Mouse (Mus musculus) lung, adult 10 weeks (tissue): ENCODE measurements around the gene Txnl4b. TPM values are rescaled to one million over a fixed set of nuclear protein-coding genes. Genes with fewer than 3 reads are reported as not detected.

Experiments
- polyA plus RNA-seq: library from polyadenylated mRNA; stranded (reverse); fragments of 350-450 nt; fragmentation: Illumina TruSeq; extraction: RNeasy Lipid Tissue Mini Kit (QIAGEN cat#74804); gene quantifications from one replicate; pipeline ENCODE4 v1.2.3, GENCODE M21; 2014; ENCODE audit warnings: low read depth, low replicate concordance; ENCODE audit not compliant: insufficient read depth

The Txnl4b gene
- polyA plus RNA-seq, result 9.9 TPM

DNA sequence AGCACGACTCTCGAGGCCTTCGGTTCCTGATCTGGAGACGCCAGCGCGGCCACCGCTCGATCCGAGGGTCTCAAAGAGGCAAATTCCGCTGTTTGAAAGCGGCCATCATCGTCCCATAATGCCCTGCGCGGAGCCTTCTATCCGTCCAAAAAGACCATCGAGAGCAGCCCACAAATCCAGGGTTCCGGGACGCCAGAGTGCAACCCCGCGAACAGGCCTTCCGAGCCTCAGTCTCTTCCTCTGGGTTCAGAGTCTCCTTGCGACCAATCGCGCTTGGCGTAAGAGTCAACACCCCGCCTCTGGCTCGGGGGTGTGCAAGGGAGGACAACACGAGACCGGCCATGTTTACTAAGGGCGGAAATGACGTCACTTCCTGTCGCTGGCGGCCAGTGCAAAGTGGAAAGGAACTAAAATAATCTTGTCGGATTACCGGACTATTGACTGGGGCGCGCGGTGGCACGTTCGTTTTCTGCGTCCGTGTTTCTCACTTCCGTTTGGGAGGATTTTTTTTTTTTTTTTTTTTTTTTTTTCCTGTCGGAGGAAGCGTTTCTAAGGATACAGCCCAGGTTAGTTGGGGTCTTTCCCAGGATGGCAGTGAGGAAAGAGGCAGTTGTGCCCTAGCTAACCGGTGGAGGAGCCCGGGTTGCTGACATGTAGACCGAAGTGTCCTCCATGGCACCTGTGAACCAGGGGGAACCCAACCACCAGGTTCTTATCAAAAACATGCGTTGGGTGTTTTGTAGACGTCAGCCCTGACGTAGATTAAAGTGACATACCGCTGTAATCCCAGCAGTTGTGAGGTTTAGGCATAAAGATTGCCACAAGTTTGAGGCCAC is at the start of gene Txnl4b, which contains the start of gene Dhx38:
Gene Txnl4b (plus strand): TSS at position 395 of the 836 bp plus-strand sequence.
Gene Dhx38 (minus strand): TSS at position 364 of the 836 bp plus-strand sequence.

DNA sequence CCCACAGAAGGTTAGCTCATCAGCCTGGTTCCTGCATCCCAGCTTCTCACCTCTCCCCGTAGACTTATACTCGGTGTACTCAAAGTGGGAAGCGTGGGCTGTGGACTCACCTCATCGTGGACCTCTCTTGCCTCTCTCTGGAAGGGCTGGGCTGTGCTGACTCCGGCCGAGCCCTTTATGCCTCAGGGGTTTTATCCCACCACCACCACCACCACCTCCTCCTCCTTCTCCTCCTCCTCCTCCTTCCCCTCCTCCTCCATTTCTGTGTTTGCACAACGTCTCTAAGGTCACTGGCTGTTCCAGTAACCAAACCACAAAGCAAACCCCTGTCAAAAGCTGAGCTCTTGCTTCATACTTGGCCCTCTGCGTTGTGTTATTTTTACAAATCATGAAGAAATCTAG is 13.2 kb downstream of the Txnl4b start, which contains the start of gene Hp:
Gene Hp (minus strand): TSS at position 273 of the 402 bp plus-strand sequence.

DNA sequence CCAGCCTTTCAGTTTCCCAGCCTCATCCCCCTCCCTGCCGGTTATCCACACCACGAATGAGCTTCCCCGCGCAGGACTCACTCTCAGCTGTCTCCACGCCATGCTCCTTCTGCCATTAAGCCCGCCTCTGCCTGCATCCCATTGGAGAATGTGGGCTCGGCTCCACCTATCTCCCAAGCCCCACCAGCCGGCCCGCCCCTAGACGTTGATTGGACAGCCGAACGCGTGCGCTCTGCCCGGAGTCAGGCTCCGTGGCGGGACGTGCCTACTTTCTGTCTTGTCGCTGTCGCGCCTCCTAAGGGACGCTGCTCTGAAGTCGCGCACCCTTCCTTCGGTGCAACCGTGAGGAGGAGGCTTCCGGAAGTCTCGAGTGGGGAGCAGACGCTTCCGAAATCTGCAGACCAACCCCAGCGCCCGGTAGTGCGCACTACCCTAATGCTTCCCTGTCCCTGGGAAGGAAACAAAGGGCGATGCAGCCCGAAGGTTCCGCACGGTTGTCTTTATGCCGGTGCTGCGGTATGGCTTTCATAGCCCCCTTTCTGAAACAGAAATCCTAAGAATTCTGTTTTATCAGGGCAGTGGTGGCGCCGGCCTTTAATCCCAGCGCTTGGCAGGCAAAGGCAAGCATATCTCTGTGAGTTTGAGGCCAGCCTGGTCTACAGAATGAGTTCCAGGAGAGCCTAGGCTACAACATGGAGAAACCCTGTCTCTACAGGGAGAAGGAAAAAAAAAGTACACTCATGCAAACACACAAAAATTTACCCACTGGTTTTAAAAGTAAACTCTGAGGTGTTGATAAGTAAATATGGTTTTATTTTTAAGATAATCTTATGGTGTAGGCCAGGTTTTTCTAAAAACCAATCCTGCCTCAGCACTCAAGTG is 42.8 kb downstream of the Txnl4b start, which contains the start of gene Dhodh:
Gene Dhodh (minus strand): TSS at position 403 of the 882 bp plus-strand sequence.

DNA sequence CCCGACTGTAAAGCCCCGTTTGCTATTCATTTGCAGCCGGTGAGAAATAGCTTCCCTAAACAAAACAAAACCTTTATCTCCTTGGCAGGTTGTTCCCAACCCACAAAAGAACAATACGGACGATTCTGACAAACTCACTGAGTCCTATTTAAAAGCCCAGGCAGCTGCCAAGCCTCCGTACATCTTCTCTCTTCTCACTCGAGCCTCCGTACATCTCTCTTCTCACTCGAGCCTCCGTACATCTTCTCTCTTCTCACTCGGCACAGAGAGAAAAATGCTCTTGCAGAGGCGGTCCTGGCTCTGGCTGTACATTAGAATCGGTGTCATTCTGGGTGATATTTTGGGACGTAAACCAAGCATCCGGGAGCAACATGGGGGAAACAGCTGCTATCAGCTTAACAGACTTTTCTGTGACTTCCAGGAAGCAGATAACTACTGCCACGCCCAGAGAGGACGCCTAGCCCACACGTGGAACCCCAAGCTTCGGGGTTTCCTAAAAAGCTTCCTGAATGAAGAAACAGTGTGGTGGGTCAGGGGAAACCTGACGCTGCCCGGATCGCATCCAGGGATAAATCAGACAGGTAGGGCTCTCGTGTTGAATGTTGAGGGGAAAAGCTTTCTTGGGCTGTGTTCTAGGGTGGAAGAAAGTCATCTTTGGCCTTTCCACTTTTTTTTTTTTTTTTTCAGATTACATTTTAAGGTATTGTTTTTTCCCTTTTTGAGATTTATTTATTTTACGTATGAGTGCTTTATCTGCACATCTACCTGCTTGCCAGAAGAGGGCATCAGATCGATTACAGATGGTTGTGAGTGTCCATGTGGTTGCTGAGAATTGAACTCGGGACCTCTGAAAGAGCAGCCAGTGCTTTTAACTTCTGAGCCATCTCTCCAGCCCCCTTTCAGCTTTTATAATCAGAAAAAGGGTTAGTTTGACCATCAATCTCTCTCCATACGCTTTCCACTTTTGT is 48.8 kb downstream of the Txnl4b start, which contains the start of gene Pkd1l3:
Gene Pkd1l3 (plus strand): TSS at position 275 of the 968 bp plus-strand sequence.

Other genes starting within 250 kb of the Txnl4b start
- not detected for gene Pmfbp1, start 71.9 kb upstream of the Txnl4b start, polyA plus RNA-seq
- gene Dhx38, start within 50 bp of the Txnl4b start, polyA plus RNA-seq, result 11.2 TPM
- 1,373 TPM for gene Hp, start 13.3 kb downstream of the Txnl4b start, polyA plus RNA-seq
- 12.3 TPM for gene Dhodh, start 42.8 kb downstream of the Txnl4b start, polyA plus RNA-seq
- not detected for gene Pkd1l3, start 48.6 kb downstream of the Txnl4b start, polyA plus RNA-seq
- 55.1 TPM for gene Ist1, start 127.4 kb downstream of the Txnl4b start, polyA plus RNA-seq
- 10.9 TPM for gene Zfp821, start 139.7 kb downstream of the Txnl4b start, polyA plus RNA-seq
- gene Atxn1l, start 171.8 kb downstream of the Txnl4b start, polyA plus RNA-seq, result 7.5 TPM
- 38.2 TPM for gene Ap1g1, start 212.7 kb downstream of the Txnl4b start, polyA plus RNA-seq